Mouse (Mus musculus): ENCODE data around the gene Krtap5-4.
"Not testable (repeated sequence)": the region's sequence is repeated elsewhere in the genome, so short reads cannot be mapped to it uniquely, and the experiment has no call there.

Krtap5-4 gene

DNA sequence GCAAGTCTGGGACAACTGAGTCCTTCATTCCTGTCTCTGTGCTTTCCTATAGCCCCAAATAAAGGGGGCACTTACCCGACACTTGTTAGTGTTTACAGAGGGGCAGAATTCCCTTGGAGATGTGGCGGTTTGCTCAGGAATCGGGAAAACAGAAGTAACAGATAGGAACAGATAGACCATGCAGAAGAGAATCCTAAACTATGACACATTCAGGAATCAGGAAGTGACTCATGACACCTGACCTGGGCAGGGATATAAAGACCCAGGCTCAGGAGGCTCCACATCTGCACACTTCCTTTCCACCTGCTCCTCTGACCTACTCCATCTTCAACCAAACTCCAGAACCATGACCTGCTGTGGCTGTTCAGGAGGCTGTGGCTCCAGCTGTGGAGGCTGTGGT is at the start of gene Krtap5-4:
Gene Krtap5-4 (plus strand): TSS at position 301 of the 400 bp plus-strand sequence.
- DNase-seq = no peak

DNA sequence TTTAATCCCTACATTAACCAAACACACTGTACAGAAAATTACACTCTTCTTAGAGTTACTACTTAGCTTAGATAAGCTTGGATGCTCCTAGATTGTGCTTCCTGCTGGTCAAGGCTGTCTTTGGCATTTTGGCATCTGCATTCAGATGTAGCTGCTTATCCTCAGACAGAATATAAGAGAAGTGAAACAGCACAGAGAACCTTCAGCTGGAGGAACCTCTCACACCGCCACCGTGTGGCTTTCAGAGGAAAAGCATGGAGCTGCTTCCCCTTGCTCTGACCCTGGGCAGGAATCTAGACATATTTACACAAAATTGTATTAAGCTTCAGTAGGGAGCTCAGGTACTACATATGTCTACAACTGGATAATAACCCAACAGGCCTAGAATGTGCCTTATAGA is 47.8 kb upstream of the Krtap5-4 start:
- peak; percentile 9 to 12 for DNase-seq

GRCm38 (mm10) chr7:142258254-142258653 is 45.1 kb upstream of the Krtap5-4 start, which contains the start of gene Gm2431:
TSS of gene Gm2431 (minus strand) at chr7:142258354.
- not testable (repeated sequence) for DNase-seq

DNA sequence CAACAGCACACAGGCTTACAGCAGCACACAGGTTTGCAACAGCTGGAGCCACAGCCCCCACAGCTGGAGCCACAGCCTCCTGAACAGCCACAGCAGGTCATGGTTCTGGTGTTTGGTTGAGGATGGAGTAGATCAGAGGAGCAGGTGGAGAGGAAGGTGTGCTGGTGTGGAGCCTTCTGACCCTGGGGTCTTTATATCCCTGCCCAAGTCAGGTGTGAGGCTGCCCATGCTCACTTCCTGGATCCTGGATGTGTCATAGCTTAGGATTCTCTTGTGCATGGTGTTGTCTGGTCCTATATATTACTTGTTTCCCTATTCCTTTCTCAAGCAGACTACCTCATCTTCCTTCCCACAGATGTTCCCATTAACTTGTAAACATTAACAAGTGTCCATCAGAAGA is 29.1 kb upstream of the Krtap5-4 start, which contains the start of gene Gm4559:
Gene Gm4559 (minus strand): TSS at position 101 of the 400 bp plus-strand sequence.
- not testable (repeated sequence) for DNase-seq

DNA sequence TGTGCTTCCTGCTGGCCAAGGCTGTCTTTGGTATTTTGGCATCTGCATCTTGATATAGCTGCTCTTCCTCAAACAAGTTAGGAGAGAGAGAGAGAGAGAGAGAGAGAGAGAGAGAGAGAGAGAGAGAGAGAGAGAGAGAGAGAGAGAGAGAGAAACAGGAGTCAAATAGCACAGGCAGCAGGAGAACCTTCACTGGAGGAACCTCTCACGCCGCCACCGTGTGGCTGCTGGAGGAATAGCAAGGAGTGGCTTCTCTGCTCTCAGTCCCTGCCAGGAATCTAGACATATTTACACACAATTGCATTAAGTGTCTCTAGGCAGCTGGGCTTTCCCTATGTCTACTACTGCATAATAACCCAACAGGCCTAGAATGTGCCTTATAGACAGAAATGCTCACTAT is 25.2 kb upstream of the Krtap5-4 start:
- peak; percentile 60 to 63 for DNase-seq

GRCm38 (mm10) chr7:142279291-142279690 is 24.1 kb upstream of the Krtap5-4 start:
- DNase-seq = not testable (repeated sequence)

DNA sequence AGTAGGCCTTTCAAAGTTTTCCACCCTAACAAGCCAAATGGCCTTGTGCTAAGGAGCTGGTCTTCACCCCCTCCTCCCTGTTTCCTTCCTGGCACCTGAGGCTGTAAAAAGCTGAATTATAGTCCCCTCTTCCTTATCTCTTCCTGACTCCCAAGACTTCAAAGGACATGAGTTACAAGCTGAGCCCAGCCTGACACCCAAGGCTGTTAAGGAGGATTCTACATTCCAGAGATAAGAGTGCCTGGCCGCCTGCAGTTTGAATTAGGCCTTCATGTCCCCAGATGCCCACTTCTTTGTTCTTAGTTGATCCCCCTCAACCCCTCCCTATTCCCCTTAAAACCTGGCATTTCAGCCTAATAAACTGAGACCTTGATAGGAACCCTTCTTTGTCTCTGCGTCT is 20.5 kb upstream of the Krtap5-4 start:
- not testable (repeated sequence) for DNase-seq

DNA sequence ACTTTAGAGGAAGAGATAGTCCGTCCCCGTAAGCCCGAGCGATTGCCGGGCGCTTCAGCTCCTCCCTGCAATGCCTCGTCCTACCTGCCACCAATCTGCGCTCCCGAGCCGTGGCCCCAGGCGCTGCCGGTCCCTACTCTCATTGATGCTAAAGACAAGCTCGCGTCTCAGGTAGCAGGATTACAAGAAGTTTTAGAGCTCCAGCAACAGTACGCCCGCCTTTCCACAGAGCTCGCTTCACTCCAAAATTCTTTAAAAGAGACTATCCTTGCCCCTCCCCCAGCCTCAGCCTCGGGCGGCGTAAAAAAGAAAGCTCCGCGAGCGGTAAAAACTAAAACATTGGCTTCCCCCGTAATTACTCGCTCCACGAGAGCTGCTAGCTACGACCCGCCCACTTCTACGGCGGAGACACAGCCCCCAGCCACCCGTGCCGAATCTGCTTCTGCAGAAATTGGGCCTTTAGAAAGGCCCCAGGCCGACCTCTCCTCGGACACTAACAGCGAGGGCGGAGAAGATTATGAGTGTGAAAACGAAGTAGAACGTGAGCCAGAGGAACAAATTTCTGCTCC is 19.2 kb upstream of the Krtap5-4 start:
- peak; percentile 45 to 57 for DNase-seq

- DNase-seq = peak; percentile 88 to 91
Observed at GRCm38 (mm10) chr7:142284615-142285080, 18.7 kb upstream of the Krtap5-4 start.

GRCm38 (mm10) chr7:142285130-142285835 is 18.1 kb upstream of the Krtap5-4 start:
- DNase-seq = peak; percentile 38 to 41

GRCm38 (mm10) chr7:142285910-142286612 is 17.3 kb upstream of the Krtap5-4 start:
- DNase-seq = peak; percentile 67 to 70

GRCm38 (mm10) chr7:142293851-142294250 is 9.5 kb upstream of the Krtap5-4 start:
- peak; percentile 22 to 44 for DNase-seq

DNA sequence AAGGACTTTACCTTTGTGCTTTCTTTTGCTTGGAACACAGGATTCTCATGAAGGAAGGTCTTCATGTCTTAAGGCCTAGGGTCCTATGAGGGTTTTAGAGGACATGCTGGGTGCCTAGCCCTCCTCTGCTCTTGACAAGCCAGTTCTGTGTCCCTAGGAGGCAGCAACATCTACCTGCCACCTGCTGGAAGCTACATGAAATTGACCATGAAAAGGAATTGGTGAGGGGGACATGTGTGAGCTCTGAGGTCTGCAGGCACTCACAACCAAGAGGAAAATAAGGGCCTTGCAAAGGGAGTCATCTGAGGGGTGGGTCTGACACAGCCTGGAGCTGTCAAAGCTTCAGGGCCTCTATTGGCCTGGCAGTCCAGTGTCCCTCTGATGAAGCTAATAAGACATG is 7.9 kb upstream of the Krtap5-4 start:
- no peak for DNase-seq

DNA sequence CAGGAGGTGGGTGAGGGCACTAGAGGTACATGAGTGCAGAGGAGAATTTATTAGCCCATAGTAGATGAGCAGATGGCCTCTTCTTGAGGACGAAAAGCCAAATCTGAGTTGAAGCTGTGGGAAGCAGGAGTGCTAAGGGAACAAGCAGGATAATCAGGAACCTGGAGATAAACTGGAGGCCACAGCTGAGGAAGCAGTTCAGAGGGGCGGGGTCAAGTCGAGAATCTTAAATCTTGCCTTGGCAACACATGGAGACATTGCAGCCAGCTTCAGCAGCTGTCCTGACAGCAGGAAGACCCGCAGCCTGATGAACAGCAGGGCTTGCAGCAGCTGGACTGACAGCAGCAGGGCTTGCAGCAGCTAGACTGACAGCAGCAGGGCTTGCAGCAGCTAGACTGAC is 7.2 kb upstream of the Krtap5-4 start:
- not testable (repeated sequence) for DNase-seq

DNA sequence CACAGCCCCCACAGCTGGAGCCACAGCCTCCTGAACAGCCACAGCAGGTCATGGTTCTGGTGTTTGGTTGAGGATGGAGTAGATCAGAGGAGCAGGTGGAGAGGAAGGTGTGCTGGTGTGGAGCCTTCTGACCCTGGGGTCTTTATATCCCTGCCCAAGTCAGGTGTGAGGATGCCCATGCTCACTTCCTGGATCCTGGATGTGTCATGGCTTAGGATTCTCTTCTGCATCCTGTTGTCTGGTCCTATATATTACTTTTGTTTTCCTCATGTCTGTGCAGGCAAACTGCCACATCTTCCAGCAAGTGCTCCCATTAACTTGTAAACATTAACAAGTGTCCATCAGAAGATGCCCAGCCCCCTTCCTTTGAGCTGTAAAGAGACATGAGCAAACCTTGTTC is 6.3 kb upstream of the Krtap5-4 start, which contains the start of gene Krtap5-1:
Gene Krtap5-1 (minus strand): TSS at position 101 of the 400 bp plus-strand sequence.
- DNase-seq = not testable (repeated sequence)

- not testable (repeated sequence) for DNase-seq
Observed at GRCm38 (mm10) chr7:142303929-142304328, 580 bp downstream of the Krtap5-4 start.

DNA sequence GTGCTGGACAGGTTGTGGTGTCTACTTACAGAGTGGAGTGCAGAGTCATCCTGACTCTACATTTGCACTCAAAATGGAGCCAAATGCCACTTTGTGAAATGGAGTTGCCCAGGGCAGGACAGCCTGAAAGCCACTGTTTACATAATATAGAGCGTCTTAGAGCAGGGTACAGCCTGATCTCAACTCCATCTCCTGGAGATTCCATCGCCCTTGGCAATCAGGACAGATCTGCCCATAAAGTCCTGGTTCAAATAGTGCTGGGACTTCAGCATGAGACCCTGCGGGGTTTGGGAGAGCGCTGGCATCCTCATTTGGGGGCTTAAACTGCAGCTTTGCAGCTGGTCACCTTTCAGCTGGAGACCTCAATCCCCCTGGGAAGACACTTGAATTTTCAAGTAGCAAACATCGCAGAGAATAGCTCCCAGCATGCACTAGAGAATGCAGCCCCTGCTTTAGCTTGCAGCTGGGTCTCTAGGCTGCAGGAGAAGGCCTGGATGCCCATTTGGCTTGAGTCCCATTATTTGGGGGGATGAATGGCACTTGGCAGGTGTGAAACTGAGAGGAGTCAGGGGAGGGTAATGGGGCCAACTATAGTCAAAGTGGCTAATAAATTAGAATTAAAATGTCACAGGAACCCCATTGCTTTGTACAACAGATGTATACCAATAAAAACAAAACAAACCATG is 11.4 kb downstream of the Krtap5-4 start:
- DNase-seq = no peak

- no peak for DNase-seq
Observed at GRCm38 (mm10) chr7:142316558-142316957, 13.2 kb downstream of the Krtap5-4 start.

DNA sequence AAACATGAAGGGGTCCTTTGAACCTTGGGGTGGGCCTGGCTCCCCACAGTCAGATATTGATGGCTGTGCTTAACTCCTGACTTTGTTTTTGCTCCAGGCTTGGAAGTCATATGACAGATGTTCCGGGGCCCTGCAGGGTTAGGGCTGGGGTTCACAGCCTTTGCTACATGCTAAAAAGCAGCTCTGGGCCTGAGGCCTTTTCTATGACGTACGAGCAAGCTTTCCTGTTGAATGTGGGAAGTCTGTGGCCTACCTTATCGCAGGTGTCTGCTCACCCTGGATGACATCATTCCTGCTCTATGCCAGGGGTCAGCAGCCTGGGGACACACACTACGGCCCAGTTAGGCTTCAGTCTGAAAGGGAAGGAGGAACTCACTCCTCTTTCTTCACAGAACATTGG is 13.9 kb downstream of the Krtap5-4 start:
- DNase-seq = no peak

DNA sequence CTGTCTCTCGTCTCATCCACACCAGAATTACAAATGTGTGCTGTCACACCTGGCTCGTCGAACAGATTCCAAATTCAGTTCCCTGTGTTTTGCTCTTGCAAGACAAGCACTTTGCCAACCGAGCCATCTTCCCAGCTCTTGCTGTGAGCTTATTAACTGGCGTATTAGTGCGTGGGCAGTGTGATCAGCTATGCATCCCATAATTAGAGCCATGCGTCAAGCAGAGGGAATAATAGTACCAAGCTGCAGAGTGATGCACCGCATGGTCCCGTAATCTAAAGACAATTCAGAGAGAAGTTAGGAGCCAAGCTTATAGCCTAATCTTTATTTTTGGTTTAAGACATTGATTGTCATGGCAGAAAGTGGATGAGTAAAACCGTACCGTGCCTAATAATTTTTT is 15.8 kb downstream of the Krtap5-4 start:
- no peak for DNase-seq

DNA sequence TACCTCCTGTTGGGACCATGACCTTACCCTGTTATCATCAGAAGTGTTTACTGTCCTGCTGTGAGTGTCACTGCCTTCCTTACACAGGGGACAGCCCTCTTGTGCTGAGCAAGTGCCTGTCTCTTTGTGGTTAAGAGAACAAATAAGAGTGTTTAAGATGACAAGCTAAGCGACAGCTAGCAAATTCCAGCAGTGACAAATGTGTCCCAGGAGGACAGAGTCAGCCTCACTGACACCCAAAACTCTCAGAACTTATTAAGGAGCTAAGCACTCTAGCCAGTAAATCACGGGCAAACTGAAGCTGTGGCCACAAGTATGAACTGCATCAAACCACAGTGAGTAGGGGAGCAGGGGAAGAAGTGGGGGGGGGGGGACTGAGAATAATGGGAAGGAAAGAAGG is 17.6 kb downstream of the Krtap5-4 start:
- DNase-seq = no peak

DNA sequence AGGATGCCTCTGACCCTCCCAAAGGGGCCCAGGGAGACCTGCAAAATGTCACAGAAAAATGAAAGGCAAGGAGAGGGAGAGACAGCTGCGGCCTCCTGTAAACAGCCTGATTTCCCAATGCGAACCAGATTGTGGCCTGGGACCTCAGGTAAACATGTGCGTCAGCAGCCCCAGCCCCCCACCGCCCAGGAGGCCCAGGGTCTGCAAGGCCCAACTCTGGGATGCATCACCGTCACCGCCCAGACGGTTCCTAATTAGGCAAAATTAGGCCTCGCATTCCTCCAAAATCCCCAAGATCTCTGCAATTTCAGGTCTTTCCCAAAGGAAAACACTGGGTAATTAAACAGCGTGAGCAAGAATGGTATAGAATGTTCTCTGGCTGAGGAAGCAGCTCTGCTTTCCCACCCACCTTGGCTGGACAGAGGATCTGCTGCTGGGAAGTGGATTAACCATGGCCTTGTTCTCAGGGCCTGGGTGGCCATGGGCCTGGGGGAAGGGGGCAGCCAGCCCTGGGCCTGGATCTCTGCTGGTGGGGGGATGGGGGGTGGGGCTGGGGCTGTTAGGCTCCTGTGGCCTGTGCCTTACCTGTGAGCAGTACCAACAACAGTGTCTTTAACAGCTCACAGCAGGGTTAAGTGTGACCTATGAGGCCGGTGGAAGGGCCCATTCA is 18.4 kb downstream of the Krtap5-4 start:
- not testable (repeated sequence) for DNase-seq
